Comparison of ENCODE assay signal across 8 mouse cellular contexts in genomic region chr4:108779763-108780056, GRCm38 (mm10). TPM values are rescaled to one million over a fixed set of nuclear protein-coding genes. Genes with fewer than 3 reads are reported as not detected.
A peak's percentile ranks its signal among the peaks of the same experiment; 100 is the strongest.
DNase-seq lines count a peak whose midpoint lies in the region; ATAC-seq and TF ChIP-seq lines count a peak whose summit lies in the region.

No protein-coding gene starts in this region.

- no peak for TF ChIP-seq EP300 in heart, postnatal 0 days (IDR thresholded peaks at IDR 0.05; ENCODE audit: low read depth)

- peak overlapping the region; percentile 94 for H3K27ac ChIP-seq in heart, postnatal 0 days (ENCODE audit: low read depth)
- H3K27ac ChIP-seq in hindbrain, embryonic 10.5 days = peak overlapping the region; percentile 98
- peak overlapping the region; percentile 93 for H3K27ac ChIP-seq in midbrain, embryonic 11.5 days (ENCODE audit: low read depth, low read length)

- no peaks in the 10 kb centered on the region for H3K27me3 ChIP-seq in heart, postnatal 0 days (ENCODE audit: control insufficient read depth, insufficient read depth, low read length)
- no peaks in the 10 kb centered on the region for H3K27me3 ChIP-seq in hindbrain, embryonic 10.5 days (ENCODE audit: insufficient read depth, poor library complexity, severe bottlenecking)
- H3K27me3 ChIP-seq in midbrain, embryonic 11.5 days (ENCODE audit: control insufficient read depth, insufficient read depth, low read length) = no peaks in the 10 kb centered on the region

- DNase-seq in heart, postnatal 0 days (ENCODE audit: low spot score) = no peak
- no peak for DNase-seq in heart, postnatal 36 days
- peak; percentile 79 for DNase-seq in R1 (ENCODE audit: low read depth, low spot score)
- no peak for DNase-seq in hindbrain, embryonic 10.5 days (ENCODE audit: low spot score)
- no peak for DNase-seq in midbrain, embryonic 11.5 days (ENCODE audit: low spot score, missing footprints)
- no peak for DNase-seq in spleen, adult 18-20 months
- DNase-seq in urinary bladder, adult 2 months (ENCODE audit: low spot score) = no peak

- peak overlapping the region; percentile 98 for H3K4me2 ChIP-seq in heart, postnatal 0 days (ENCODE audit: low read depth, low read length)
- peak overlapping the region; percentile 52 for H3K4me2 ChIP-seq in midbrain, embryonic 11.5 days

- H3K9me3 ChIP-seq in heart, postnatal 0 days (replicated peaks; ENCODE audit: control insufficient read depth, low read length) = no peaks in the 10 kb centered on the region
- H3K9me3 ChIP-seq in hindbrain, embryonic 10.5 days = no peaks in the 10 kb centered on the region
- no peaks in the 10 kb centered on the region for H3K9me3 ChIP-seq in midbrain, embryonic 11.5 days (ENCODE audit: control insufficient read depth, low read length)

- H3K36me3 ChIP-seq in heart, postnatal 0 days (replicated peaks; ENCODE audit: control insufficient read depth, insufficient read depth, low read length) = no peaks in the 10 kb centered on the region
- H3K36me3 ChIP-seq in hindbrain, embryonic 10.5 days = no peaks in the 10 kb centered on the region
- H3K36me3 ChIP-seq in midbrain, embryonic 11.5 days (ENCODE audit: control insufficient read depth, insufficient read depth, low read length) = no peaks in the 10 kb centered on the region

- under 1% methylated on average over 7 of the region's 7 CpGs for WGBS in heart, postnatal 0 days
- WGBS in hindbrain, embryonic 10.5 days = 0% methylated on average over 7 of the region's 7 CpGs
- WGBS in midbrain, embryonic 11.5 days = 1% methylated on average over 7 of the region's 7 CpGs

- no peak for TF ChIP-seq CTCF in heart, postnatal 0 days (IDR thresholded peaks at IDR 0.05; ENCODE audit: low read depth)

- intact Hi-C loops in heart, postnatal 36 days (cut with DNase I) = loop anchor here (2.0 to 5.0 kb wide), 2 partner anchors 53 to 82 kb away; partner anchors contain the start of gene Btf3l4

- no peaks in the 10 kb centered on the region for H3K4me1 ChIP-seq in heart, postnatal 0 days (ENCODE audit: control insufficient read depth, insufficient read depth)
- peaks cover 24% of the 10 kb centered on the region for H3K4me1 ChIP-seq in hindbrain, embryonic 10.5 days (replicated peaks)
- H3K4me1 ChIP-seq in midbrain, embryonic 11.5 days (ENCODE audit: control insufficient read depth, insufficient read depth, low read length) = 0 out of 2 replicates have a peak, but pooled peaks cover 4% of the 10 kb centered on the region

- no peak for ATAC-seq in heart, postnatal 0 days (ENCODE audit: insufficient read depth, low read depth)
- no peak for ATAC-seq in midbrain, embryonic 11.5 days (ENCODE audit: low FRiP score)
- ATAC-seq in granulocyte monocyte progenitor cell, adult 5-6 weeks (replicated peaks; ENCODE audit: poor library complexity, severe bottlenecking) = no peak

- peak overlapping the region; percentile 97 for H3K9ac ChIP-seq in heart, postnatal 0 days (replicated peaks; ENCODE audit: low read depth, low read length)
- H3K9ac ChIP-seq in midbrain, embryonic 11.5 days (ENCODE audit: low read length) = peak overlapping the region; percentile 98

- peak overlapping the region; percentile 94 for H3K4me3 ChIP-seq in heart, postnatal 0 days (ENCODE audit: low read depth, low read length)
- peak overlapping the region; percentile 76 for H3K4me3 ChIP-seq in hindbrain, embryonic 10.5 days
- H3K4me3 ChIP-seq in midbrain, embryonic 11.5 days (ENCODE audit: low read depth, low read length) = peak overlapping the region; percentile 87

RNA-seq across cellular contexts. Expression of gene Zfyve9, which starts 0.9 kb away (rescaled TPM):
- 9.8 and 10.8 TPM in 2 replicates for total RNA-seq in heart, postnatal 0 days (2014; rRNA removed; ENCODE audit: low replicate concordance)
- 2.9 and 3.1 TPM in 2 replicates for polyA plus RNA-seq in heart, postnatal 0 days (2015; fragmentation: Nextera tagmentation; extraction: Ambion mirVana)
- total RNA-seq in heart, postnatal 36 days (2021) = 10 to 100 TPM; 27.4 to 28.0 TPM
- 4.2 and 4.9 TPM in 2 replicates for polyA plus RNA-seq in hindbrain, embryonic 10.5 days (2016; fragmentation: Nextera tagmentation; extraction: Ambion mirVana)
- polyA plus RNA-seq in midbrain, embryonic 11.5 days (2014; fragmentation: Nextera tagmentation; extraction: Ambion mirVana) = 3.6 and 3.9 TPM in 2 replicates
- total RNA-seq in granulocyte monocyte progenitor cell, adult 5-6 weeks (2014; fragmentation: Nextera tagmentation) = 0.11 and 1.3 TPM in 2 replicates
- 0.56 and 1.3 TPM in 2 replicates for total RNA-seq in granulocyte monocyte progenitor cell, adult 5-6 weeks (2017)
- polyA plus RNA-seq in urinary bladder, adult 2 months (2012; rRNA removed) = 5.0 and 7.6 TPM in 2 replicates

RNA-seq across cellular contexts. Expression of gene Btf3l4, which starts 53.7 kb away (rescaled TPM):
- 65.0 and 78.2 TPM in 2 replicates for total RNA-seq in heart, postnatal 0 days (2014; rRNA removed; ENCODE audit: low replicate concordance)
- 182 and 194 TPM in 2 replicates for polyA plus RNA-seq in heart, postnatal 0 days (2015; fragmentation: Nextera tagmentation; extraction: Ambion mirVana)
- 10 to 100 TPM; 81.3 to 87.0 TPM for total RNA-seq in heart, postnatal 36 days (2021)
- 198 and 208 TPM in 2 replicates for polyA plus RNA-seq in hindbrain, embryonic 10.5 days (2016; fragmentation: Nextera tagmentation; extraction: Ambion mirVana)
- 284 and 311 TPM in 2 replicates for polyA plus RNA-seq in midbrain, embryonic 11.5 days (2014; fragmentation: Nextera tagmentation; extraction: Ambion mirVana)
- total RNA-seq in granulocyte monocyte progenitor cell, adult 5-6 weeks (2014; fragmentation: Nextera tagmentation) = 35.0 and 41.2 TPM in 2 replicates
- total RNA-seq in granulocyte monocyte progenitor cell, adult 5-6 weeks (2017) = 51.4 and 75.1 TPM in 2 replicates
- polyA plus RNA-seq in urinary bladder, adult 2 months (2012; rRNA removed) = 80.4 and 89.7 TPM in 2 replicates

RNA-seq across cellular contexts. Expression of gene Txndc12, which starts 54.7 kb away (rescaled TPM):
- 37.7 and 57.6 TPM in 2 replicates for total RNA-seq in heart, postnatal 0 days (2014; rRNA removed; ENCODE audit: low replicate concordance)
- polyA plus RNA-seq in heart, postnatal 0 days (2015; fragmentation: Nextera tagmentation; extraction: Ambion mirVana) = 73.5 and 86.8 TPM in 2 replicates
- total RNA-seq in heart, postnatal 36 days (2021) = 10 to 100 TPM; 30.0 to 32.4 TPM
- polyA plus RNA-seq in hindbrain, embryonic 10.5 days (2016; fragmentation: Nextera tagmentation; extraction: Ambion mirVana) = 104 and 106 TPM in 2 replicates
- polyA plus RNA-seq in midbrain, embryonic 11.5 days (2014; fragmentation: Nextera tagmentation; extraction: Ambion mirVana) = 112 and 113 TPM in 2 replicates
- 58.9 and 92.9 TPM in 2 replicates for total RNA-seq in granulocyte monocyte progenitor cell, adult 5-6 weeks (2014; fragmentation: Nextera tagmentation)
- total RNA-seq in granulocyte monocyte progenitor cell, adult 5-6 weeks (2017) = 101 and 120 TPM in 2 replicates
- polyA plus RNA-seq in urinary bladder, adult 2 months (2012; rRNA removed) = 41.7 and 46.7 TPM in 2 replicates
